Mouse (Mus musculus): Measurements from ENCODE around the gene Spock1.

GRCm38 (mm10) chr13:57604437-57604836, 303.7 kb downstream of the Spock1 start:
- no peak for TF ChIP-seq CTCF (IDR thresholded peaks at IDR 0.05; ENCODE audit: low read depth, low read length)
- no peak for TF ChIP-seq POLR2A (IDR thresholded peaks at IDR 0.05; ENCODE audit: extremely low read depth, insufficient read depth, low read length)

All from liver, adult 2 months (tissue).